Mouse (Mus musculus): ENCODE data around the gene Nemp1. TPM values are rescaled to one million over a fixed set of nuclear protein-coding genes. Genes with fewer than 3 reads are reported as not detected.

Nemp1 gene
- polyA plus RNA-seq, 2 experiments: 5.5 to 5.6 TPM

DNA sequence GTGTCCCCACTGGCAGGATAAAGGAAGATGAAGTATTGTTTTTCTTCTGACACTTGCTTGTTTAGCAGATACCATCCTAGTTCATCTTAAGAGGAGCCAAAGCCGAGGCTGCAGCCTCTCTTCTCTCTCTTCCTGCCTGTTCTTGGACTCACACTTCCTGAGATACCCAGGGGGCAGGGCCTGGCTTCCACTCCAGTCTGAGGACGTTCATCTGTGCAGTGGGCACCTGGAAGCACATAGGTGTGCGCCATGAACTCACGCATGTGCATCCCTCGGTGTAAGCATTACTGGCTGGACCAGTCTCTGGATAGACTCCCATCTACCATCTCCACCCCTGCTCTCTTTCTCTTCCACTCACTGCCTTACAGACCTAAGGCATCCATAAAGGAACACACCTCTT, 26.3 kb upstream of the Nemp1 start:
- TF ChIP-seq CTCF (IDR thresholded peaks at IDR 0.05; ENCODE audit: low read depth) (no peak), EP300 (IDR thresholded peaks at IDR 0.05; ENCODE audit: low read depth) (no peak)
- ATAC-seq (ENCODE audit: insufficient read depth): no peak
- Histone ChIP-seq H3K9ac (replicated peaks) (no peak overlapping the region), H3K27ac (no peak overlapping the region), H3K27me3 (ENCODE audit: control insufficient read depth, insufficient read depth, low read length) (no peaks in the 10 kb centered on the region), H3K36me3 (replicated peaks; ENCODE audit: control insufficient read depth, insufficient read depth, low read depth) (no peaks in the 10 kb centered on the region), H3K9me3 (ENCODE audit: control insufficient read depth, low read length) (no peaks in the 10 kb centered on the region), H3K4me3 (ENCODE audit: insufficient read depth in 1 of 2, low read depth in 2 of 2, low read length in 2 of 2) (no peak overlapping the region), H3K4me1 (replicated peaks; ENCODE audit: control insufficient read depth in 2 of 2, insufficient read depth in 2 of 2, low read length in 1 of 2) (peaks cover 10 to 13% of the 10 kb centered on the region in 2 experiments), H3K4me2 (ENCODE audit: low read depth) (no peak overlapping the region)
- DNase-seq (ENCODE audit: low read depth in 3 of 3, low spot score in 3 of 3): no peak
- 51% methylated on average over 5 of the region's 5 CpGs for WGBS (ENCODE audit: insufficient replicate concordance)

- H3K4me2 ChIP-seq (ENCODE audit: low read depth): peak overlapping the region; percentile 97
- ATAC-seq (ENCODE audit: insufficient read depth): peak; percentile 63
Observed at GRCm38 (mm10) chr10:127641861-127642771, 24.6 kb upstream of the Nemp1 start.

GRCm38 (mm10) chr10:127642772-127643552, 23.7 kb upstream of the Nemp1 start, which contains the start of gene Stat6:
Stat6 (plus strand) TSS chr10:127642986.
- ATAC-seq (ENCODE audit: insufficient read depth) (peak; percentile 76), DNase-seq (ENCODE audit: low read depth in 3 of 3, low spot score in 3 of 3) (peak; percentile 63 to 73 (median 68))
- Histone ChIP-seq H3K36me3 (replicated peaks; ENCODE audit: control insufficient read depth, insufficient read depth, low read depth) (no peaks in the 10 kb centered on the region), H3K27ac (peak within 1 kb of the TSS; percentile 76), H3K4me2 (ENCODE audit: low read depth) (peak within 1 kb of the TSS; percentile 97), H3K4me1 (replicated peaks; ENCODE audit: control insufficient read depth in 2 of 2, insufficient read depth in 2 of 2, low read length in 1 of 2) (peaks cover 10 to 13% of the 10 kb centered on the region in 2 experiments), H3K27me3 (ENCODE audit: control insufficient read depth, insufficient read depth, low read length) (no peaks in the 10 kb centered on the region), H3K9ac (replicated peaks) (peak within 1 kb of the TSS; percentile 79), H3K4me3 (ENCODE audit: insufficient read depth in 1 of 2, low read depth in 2 of 2, low read length in 2 of 2) (peak within 1 kb of the TSS; percentile 64 to 68), H3K9me3 (ENCODE audit: control insufficient read depth, low read length) (no peaks in the 10 kb centered on the region)
- TF ChIP-seq EP300 (IDR thresholded peaks at IDR 0.05; ENCODE audit: low read depth): no peak
- TF ChIP-seq CTCF (IDR thresholded peaks at IDR 0.05; ENCODE audit: low read depth): no peak
- WGBS (ENCODE audit: insufficient replicate concordance): 1% methylated on average over 37 of the region's 37 CpGs

More at GRCm38 (mm10) chr10:127641861-127642771, 24.6 kb upstream of the Nemp1 start:
- Histone ChIP-seq H3K27me3 (ENCODE audit: control insufficient read depth, insufficient read depth, low read length) (no peaks in the 10 kb centered on the region), H3K27ac (peak overlapping the region; percentile 76), H3K4me1 (replicated peaks; ENCODE audit: control insufficient read depth in 2 of 2, insufficient read depth in 2 of 2, low read length in 1 of 2) (peaks cover 10 to 13% of the 10 kb centered on the region in 2 experiments), H3K9ac (replicated peaks) (peak overlapping the region; percentile 79), H3K9me3 (ENCODE audit: control insufficient read depth, low read length) (no peaks in the 10 kb centered on the region), H3K36me3 (replicated peaks; ENCODE audit: control insufficient read depth, insufficient read depth, low read depth) (no peaks in the 10 kb centered on the region), H3K4me3 (ENCODE audit: insufficient read depth in 1 of 2, low read depth in 2 of 2, low read length in 2 of 2) (peak overlapping the region; percentile 64 to 68)
- under 1% methylated on average over 19 of the region's 19 CpGs for WGBS (ENCODE audit: insufficient replicate concordance)
- DNase-seq (ENCODE audit: low read depth in 3 of 3, low spot score in 3 of 3): peak; percentile 64 to 70 (median 66)
- TF ChIP-seq EP300 (IDR thresholded peaks at IDR 0.05; ENCODE audit: low read depth) (no peak), CTCF (IDR thresholded peaks at IDR 0.05; ENCODE audit: low read depth) (peak; percentile 99)

DNA sequence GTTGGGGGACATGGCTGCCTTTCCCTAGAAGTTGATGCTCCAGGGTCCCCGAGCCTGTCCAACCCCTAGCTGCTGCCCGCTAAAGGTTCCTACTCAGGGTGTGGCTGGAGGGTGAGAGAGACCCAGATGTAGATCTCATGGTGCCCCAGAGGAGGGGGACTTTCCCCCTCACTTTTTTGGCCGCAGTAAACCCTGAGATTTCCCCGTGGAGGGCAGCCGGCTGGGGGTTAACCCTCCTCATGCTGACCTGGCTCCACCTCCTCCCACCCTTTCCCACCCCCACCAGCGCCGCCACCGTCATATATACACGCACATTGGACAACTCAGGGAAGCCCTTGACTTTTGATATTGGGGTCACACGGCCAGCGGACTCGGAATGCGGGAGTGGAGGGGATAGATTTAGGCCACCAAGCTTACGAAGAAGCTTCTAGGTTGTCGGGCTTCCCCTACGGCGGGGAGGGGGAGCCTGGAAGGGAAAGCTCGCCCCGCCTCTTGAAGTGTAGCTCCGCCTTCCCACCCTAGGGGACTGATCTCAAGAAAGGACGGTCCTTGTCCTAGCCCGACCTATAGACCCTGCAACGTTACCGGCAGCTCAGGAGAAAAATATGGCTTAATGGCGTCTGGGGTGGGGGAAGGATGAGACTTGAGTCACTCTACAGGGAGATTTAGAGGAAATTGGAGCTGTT, 23.0 kb upstream of the Nemp1 start:
- H3K4me1 ChIP-seq (replicated peaks; ENCODE audit: control insufficient read depth in 2 of 2, insufficient read depth in 2 of 2, low read length in 1 of 2): peaks cover 10 to 13% of the 10 kb centered on the region in 2 experiments
- ATAC-seq (ENCODE audit: insufficient read depth) (peak; percentile 62), DNase-seq (ENCODE audit: low read depth in 3 of 3, low spot score in 3 of 3) (peak in 2 of 3 experiments; percentile 55 to 59)
- whole genome bisulfite sequencing (ENCODE audit: insufficient replicate concordance): 1% methylated on average over 25 of the region's 25 CpGs
- H3K27me3 ChIP-seq (ENCODE audit: control insufficient read depth, insufficient read depth, low read length): no peaks in the 10 kb centered on the region
- peak overlapping the region; percentile 97 for H3K4me2 ChIP-seq (ENCODE audit: low read depth)
- H3K9ac ChIP-seq (replicated peaks): peak overlapping the region; percentile 79
- H3K9me3 ChIP-seq (ENCODE audit: control insufficient read depth, low read length): no peaks in the 10 kb centered on the region
- peak overlapping the region; percentile 64 to 68 for H3K4me3 ChIP-seq (ENCODE audit: insufficient read depth in 1 of 2, low read depth in 2 of 2, low read length in 2 of 2)
- no peaks in the 10 kb centered on the region for H3K36me3 ChIP-seq (replicated peaks; ENCODE audit: control insufficient read depth, insufficient read depth, low read depth)
- H3K27ac ChIP-seq: peak overlapping the region; percentile 76
- TF ChIP-seq CTCF (IDR thresholded peaks at IDR 0.05; ENCODE audit: low read depth) (no peak), EP300 (IDR thresholded peaks at IDR 0.05; ENCODE audit: low read depth) (no peak)

Measured in liver, embryonic 14.5 days (tissue).